In the genomic region with DNA sequence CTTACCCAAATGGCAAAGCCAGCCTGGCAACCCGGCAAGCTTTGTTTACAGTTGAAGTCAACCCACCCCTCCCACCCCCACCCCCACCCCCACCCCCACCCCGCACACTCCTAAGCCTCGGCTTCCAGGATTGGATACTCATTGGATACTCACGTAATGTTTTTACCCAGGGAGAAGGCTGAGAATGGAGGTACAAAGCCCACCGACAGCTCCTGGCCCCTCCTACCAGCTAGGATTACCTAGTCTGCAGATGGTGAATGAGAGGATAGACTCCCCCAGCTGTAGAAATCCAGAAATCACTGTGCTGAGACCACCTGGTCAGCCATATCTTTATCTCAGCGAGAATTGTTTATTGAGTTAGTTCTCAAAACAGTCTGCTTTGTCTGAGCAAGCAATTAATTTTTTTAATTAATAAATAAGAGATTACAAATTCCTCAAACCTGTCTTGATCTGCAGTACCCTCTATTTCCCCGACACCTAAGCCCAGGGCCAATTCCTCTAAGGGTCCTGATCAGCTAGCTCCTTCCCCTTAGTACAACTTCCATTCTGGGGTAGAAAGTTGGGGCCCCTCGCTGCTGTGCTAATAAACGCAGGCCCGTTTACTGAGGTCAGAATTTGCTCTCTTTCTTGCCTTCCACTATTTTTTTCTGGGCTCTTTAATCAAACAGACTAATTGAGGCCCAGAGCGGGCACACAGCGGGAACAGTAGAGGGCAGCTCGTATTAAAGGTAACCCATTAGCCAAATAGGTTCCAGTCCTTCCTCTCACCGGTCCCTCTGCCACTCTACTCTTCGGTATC, we compare ENCODE assay signal across 8 mouse cellular contexts. TPM values are rescaled to one million over a fixed set of nuclear protein-coding genes. Genes with fewer than 3 reads are reported as not detected.
DNase-seq lines count a peak whose midpoint lies in the region; ATAC-seq and TF ChIP-seq lines count a peak whose summit lies in the region.

No protein-coding gene starts in this region.

- no peak for TF ChIP-seq CTCF in layer of hippocampus, adult 2 months (conservative IDR thresholded peaks at IDR 0.05)
- TF ChIP-seq CTCF in lung, postnatal 0 days (IDR thresholded peaks at IDR 0.05) = no peak

- H3K27ac ChIP-seq in layer of hippocampus, adult 2 months = peak overlapping the region; percentile 15; the same call in 1 of the 2 replicates
- H3K27ac ChIP-seq in embryonic facial prominence, embryonic 15.5 days (replicated peaks) = no peak overlapping the region
- peak overlapping the region; percentile 76; the same call in 1 of the 2 replicates for H3K27ac ChIP-seq in limb, embryonic 10.5 days
- H3K27ac ChIP-seq in neural tube, embryonic 15.5 days (replicated peaks) = 0 out of 2 replicates have a peak overlapping the region, but pooled peaks have one; percentile 18
- H3K27ac ChIP-seq in lung, postnatal 0 days (ENCODE audit: low read length) = no peak overlapping the region

- ATAC-seq in embryonic facial prominence, embryonic 15.5 days (ENCODE audit: insufficient number of reproducible peaks, low FRiP score, low TSS enrichment, low read depth) = peak; percentile 52; the same call in 1 of the 2 replicates
- 0 out of 2 replicates have a peak, but pooled peaks have one; percentile 49 for ATAC-seq in neural tube, embryonic 15.5 days (ENCODE audit: low FRiP score)
- no peak for ATAC-seq in inflammation-experienced regulatory T-cells, adult 6 months
- no peak for ATAC-seq in lung, postnatal 0 days

- peak overlapping the region; percentile 20; the same call in 1 of the 2 replicates for H3K4me3 ChIP-seq in layer of hippocampus, adult 2 months
- H3K4me3 ChIP-seq in embryonic facial prominence, embryonic 15.5 days (replicated peaks) = no peak overlapping the region
- H3K4me3 ChIP-seq in limb, embryonic 10.5 days = peak overlapping the region; percentile 36
- no peak overlapping the region; the same call in 1 of the 2 replicates for H3K4me3 ChIP-seq in neural tube, embryonic 15.5 days (replicated peaks)
- H3K4me3 ChIP-seq in lung, postnatal 0 days (ENCODE audit: low read depth, low read length) = no peak overlapping the region

- peaks cover 13% of the 10 kb centered on the region for H3K4me1 ChIP-seq in embryonic facial prominence, embryonic 15.5 days
- H3K4me1 ChIP-seq in limb, embryonic 10.5 days = peaks cover 24% of the 10 kb centered on the region
- H3K4me1 ChIP-seq in neural tube, embryonic 15.5 days = peaks cover 9% of the 10 kb centered on the region
- no peaks in the 10 kb centered on the region for H3K4me1 ChIP-seq in lung, postnatal 0 days (ENCODE audit: insufficient read depth, low read depth, low read length)

- DNase-seq in layer of hippocampus, adult 2 months (ENCODE audit: low spot score in 2 of 2) = no peak
- no peak for DNase-seq in layer of hippocampus, adult 9-10 months (ENCODE audit: low spot score)
- DNase-seq in limb, embryonic 10.5 days (ENCODE audit: low spot score) = no peak
- no peak for DNase-seq in lung, postnatal 0 days (ENCODE audit: low spot score)
- DNase-seq in left cerebral cortex, adult 9 months (ENCODE audit: low spot score in 2 of 2) = no peak

- H3K9me3 ChIP-seq in embryonic facial prominence, embryonic 15.5 days (replicated peaks) = no peaks in the 10 kb centered on the region
- H3K9me3 ChIP-seq in limb, embryonic 10.5 days (replicated peaks) = no peaks in the 10 kb centered on the region
- no peaks in the 10 kb centered on the region for H3K9me3 ChIP-seq in neural tube, embryonic 15.5 days (replicated peaks)
- H3K9me3 ChIP-seq in lung, postnatal 0 days (ENCODE audit: low read length) = no peaks in the 10 kb centered on the region

- 8% methylated on average over 15 of the region's 15 CpGs for WGBS in embryonic facial prominence, embryonic 15.5 days
- 4% methylated on average over 15 of the region's 15 CpGs for WGBS in limb, embryonic 10.5 days
- WGBS in neural tube, embryonic 15.5 days = 8% methylated on average over 15 of the region's 15 CpGs
- 15% methylated on average over 15 of the region's 15 CpGs for WGBS in lung, postnatal 0 days

- H3K4me2 ChIP-seq in embryonic facial prominence, embryonic 15.5 days (replicated peaks) = peak overlapping the region; percentile 34; the same call in 1 of the 2 replicates
- peak overlapping the region; percentile 43 for H3K4me2 ChIP-seq in neural tube, embryonic 15.5 days
- no peak overlapping the region; the same call in 1 of the 2 replicates for H3K4me2 ChIP-seq in lung, postnatal 0 days (replicated peaks; ENCODE audit: low read depth, low read length)

- no peaks in the 10 kb centered on the region for H3K36me3 ChIP-seq in embryonic facial prominence, embryonic 15.5 days
- H3K36me3 ChIP-seq in limb, embryonic 10.5 days = no peaks in the 10 kb centered on the region
- no peaks in the 10 kb centered on the region for H3K36me3 ChIP-seq in neural tube, embryonic 15.5 days
- H3K36me3 ChIP-seq in lung, postnatal 0 days (ENCODE audit: insufficient read depth, low read length) = no peaks in the 10 kb centered on the region

- H3K27me3 ChIP-seq in embryonic facial prominence, embryonic 15.5 days = no peaks in the 10 kb centered on the region
- no peaks in the 10 kb centered on the region for H3K27me3 ChIP-seq in limb, embryonic 10.5 days (ENCODE audit: low read depth, poor library complexity, severe bottlenecking)
- no peaks in the 10 kb centered on the region for H3K27me3 ChIP-seq in neural tube, embryonic 15.5 days (replicated peaks)
- no peaks in the 10 kb centered on the region for H3K27me3 ChIP-seq in lung, postnatal 0 days (replicated peaks; ENCODE audit: insufficient read depth, low read length)

- no peak overlapping the region for H3K9ac ChIP-seq in embryonic facial prominence, embryonic 15.5 days
- no peak overlapping the region for H3K9ac ChIP-seq in neural tube, embryonic 15.5 days (replicated peaks)
- no peak overlapping the region for H3K9ac ChIP-seq in lung, postnatal 0 days (replicated peaks; ENCODE audit: low read depth)

- TF ChIP-seq EP300 in lung, postnatal 0 days (IDR thresholded peaks at IDR 0.05) = no peak

RNA-seq across cellular contexts. Expression of gene Derl3, which starts 10.6 kb away (rescaled TPM):
- total RNA-seq in layer of hippocampus, adult 2 months (2021) = 1 to 10 TPM; 3.2 to 5.0 TPM
- 2.0 and 3.1 TPM in 2 replicates for polyA plus RNA-seq in embryonic facial prominence, embryonic 15.5 days (2015; fragmentation: Nextera tagmentation; extraction: Ambion mirVana)
- polyA plus RNA-seq in limb, embryonic 10.5 days (2016; fragmentation: Nextera tagmentation; extraction: Ambion mirVana) = 3.1 and 3.8 TPM in 2 replicates
- polyA plus RNA-seq in neural tube, embryonic 15.5 days (2015; fragmentation: Nextera tagmentation; extraction: Ambion mirVana) = 1.2 and 1.9 TPM in 2 replicates
- 1 to 10 TPM in 1 of 3 experiments, under 1 TPM in 2; 0.39 to 3.3 (median 0.73) TPM for polyA plus RNA-seq in inflammation-experienced regulatory T-cells, adult 6 months (2017; shearing (Covaris generic))
- polyA plus RNA-seq in lung, postnatal 0 days (2015; fragmentation: Nextera tagmentation; extraction: Ambion mirVana) = 1.2 TPM in 2 replicates

RNA-seq across cellular contexts. Expression of gene Mif, which starts 22.6 kb away (rescaled TPM):
- 100 to 1,000 TPM; 439 to 454 TPM for total RNA-seq in layer of hippocampus, adult 2 months (2021)
- 1,283 and 1,429 TPM in 2 replicates for polyA plus RNA-seq in embryonic facial prominence, embryonic 15.5 days (2015; fragmentation: Nextera tagmentation; extraction: Ambion mirVana)
- polyA plus RNA-seq in limb, embryonic 10.5 days (2016; fragmentation: Nextera tagmentation; extraction: Ambion mirVana) = 3,225 and 4,131 TPM in 2 replicates
- polyA plus RNA-seq in neural tube, embryonic 15.5 days (2015; fragmentation: Nextera tagmentation; extraction: Ambion mirVana) = 1,840 and 1,880 TPM in 2 replicates
- polyA plus RNA-seq in inflammation-experienced regulatory T-cells, adult 6 months (2017; shearing (Covaris generic)) = 100 to 1,000 TPM; 423 to 560 (median 495) TPM
- polyA plus RNA-seq in lung, postnatal 0 days (2015; fragmentation: Nextera tagmentation; extraction: Ambion mirVana) = 280 and 356 TPM in 2 replicates

RNA-seq across cellular contexts. Expression of gene Smarcb1, which starts 38.8 kb away (rescaled TPM):
- 10 to 100 TPM; 83.3 to 83.6 TPM for total RNA-seq in layer of hippocampus, adult 2 months (2021)
- polyA plus RNA-seq in embryonic facial prominence, embryonic 15.5 days (2015; fragmentation: Nextera tagmentation; extraction: Ambion mirVana) = 187 and 192 TPM in 2 replicates
- polyA plus RNA-seq in limb, embryonic 10.5 days (2016; fragmentation: Nextera tagmentation; extraction: Ambion mirVana) = 285 and 294 TPM in 2 replicates
- polyA plus RNA-seq in neural tube, embryonic 15.5 days (2015; fragmentation: Nextera tagmentation; extraction: Ambion mirVana) = 229 and 243 TPM in 2 replicates
- 100 to 1,000 TPM in 2 of 3 experiments, 10 to 100 TPM in 1; 89.2 to 126 (median 106) TPM for polyA plus RNA-seq in inflammation-experienced regulatory T-cells, adult 6 months (2017; shearing (Covaris generic))
- polyA plus RNA-seq in lung, postnatal 0 days (2015; fragmentation: Nextera tagmentation; extraction: Ambion mirVana) = 109 TPM in 2 replicates

RNA-seq across cellular contexts. Expression of gene Gstt2, which starts 45.4 kb away (rescaled TPM):
- total RNA-seq in layer of hippocampus, adult 2 months (2021) = 1 to 10 TPM; 4.7 TPM
- 9.0 and 11.0 TPM in 2 replicates for polyA plus RNA-seq in embryonic facial prominence, embryonic 15.5 days (2015; fragmentation: Nextera tagmentation; extraction: Ambion mirVana)
- polyA plus RNA-seq in limb, embryonic 10.5 days (2016; fragmentation: Nextera tagmentation; extraction: Ambion mirVana) = 4.9 and 6.5 TPM in 2 replicates
- 6.3 and 16.2 TPM in 2 replicates for polyA plus RNA-seq in neural tube, embryonic 15.5 days (2015; fragmentation: Nextera tagmentation; extraction: Ambion mirVana)
- polyA plus RNA-seq in inflammation-experienced regulatory T-cells, adult 6 months (2017; shearing (Covaris generic)) = 10 to 100 TPM; 52.2 to 69.9 (median 64.5) TPM
- 40.6 and 44.7 TPM in 2 replicates for polyA plus RNA-seq in lung, postnatal 0 days (2015; fragmentation: Nextera tagmentation; extraction: Ambion mirVana)

RNA-seq across cellular contexts. Expression of gene Chchd10, which starts 50.3 kb away (rescaled TPM):
- 100 to 1,000 TPM; 328 to 340 TPM for total RNA-seq in layer of hippocampus, adult 2 months (2021)
- polyA plus RNA-seq in embryonic facial prominence, embryonic 15.5 days (2015; fragmentation: Nextera tagmentation; extraction: Ambion mirVana) = 29.7 and 33.4 TPM in 2 replicates
- polyA plus RNA-seq in limb, embryonic 10.5 days (2016; fragmentation: Nextera tagmentation; extraction: Ambion mirVana) = 4.9 and 5.8 TPM in 2 replicates
- 166 and 190 TPM in 2 replicates for polyA plus RNA-seq in neural tube, embryonic 15.5 days (2015; fragmentation: Nextera tagmentation; extraction: Ambion mirVana)
- polyA plus RNA-seq in inflammation-experienced regulatory T-cells, adult 6 months (2017; shearing (Covaris generic)) = 10 to 100 TPM in 2 of 3 experiments, 1 to 10 TPM in 1; 5.3 to 15.4 (median 11.3) TPM
- polyA plus RNA-seq in lung, postnatal 0 days (2015; fragmentation: Nextera tagmentation; extraction: Ambion mirVana) = 299 and 347 TPM in 2 replicates

Comparison
In these comparisons a context has a peak if more than half of its experiments do, and no peak if none do; other contexts are left out.
1. H3K27ac ChIP-seq: peak in layer of hippocampus, adult 2 months (single experiment), limb, embryonic 10.5 days (single experiment) and neural tube, embryonic 15.5 days (single experiment); none in embryonic facial prominence, embryonic 15.5 days (single experiment) and lung, postnatal 0 days (single experiment).
2. H3K4me3 ChIP-seq: peak in layer of hippocampus, adult 2 months (single experiment) and limb, embryonic 10.5 days (single experiment); none in embryonic facial prominence, embryonic 15.5 days (single experiment), neural tube, embryonic 15.5 days (single experiment) and lung, postnatal 0 days (single experiment).
3. ATAC-seq: peak in embryonic facial prominence, embryonic 15.5 days (single experiment) and neural tube, embryonic 15.5 days (single experiment); none in inflammation-experienced regulatory T-cells, adult 6 months (single experiment) and lung, postnatal 0 days (single experiment).